Mouse (Mus musculus): Measurements from ENCODE around the gene Bves.

DNA sequence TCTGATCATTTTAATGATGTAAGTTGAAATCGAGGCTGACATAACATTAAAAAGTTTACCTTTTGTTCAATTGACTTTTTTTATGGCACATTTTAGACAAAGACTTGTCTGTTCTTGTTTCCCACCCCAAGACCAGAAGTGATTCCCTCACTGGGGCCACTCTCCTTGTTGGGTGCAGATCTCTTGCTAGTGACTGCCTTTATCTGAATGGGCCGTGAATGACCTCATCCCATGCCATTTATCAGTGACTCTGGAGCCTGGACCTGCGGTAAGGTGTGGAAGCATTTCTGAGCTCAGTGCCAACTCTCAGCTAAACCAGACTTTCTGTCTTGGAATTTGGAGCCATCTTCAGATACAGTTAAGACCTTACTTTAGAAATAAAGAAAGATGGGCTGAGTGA is 34.1 kb downstream of the Bves start:
- TF ChIP-seq CTCF (IDR thresholded peaks at IDR 0.05; ENCODE audit: low read depth) (no peak), EP300 (IDR thresholded peaks at IDR 0.05; ENCODE audit: low read depth) (no peak)
